Mouse (Mus musculus): ENCODE measurements around the gene Il17ra.

Il17ra gene

GRCm38 (mm10) chr6:120463086-120463871 is at the start of gene Il17ra:
TSS of gene Il17ra (plus strand) at chr6:120463247.
- DNase-seq (ENCODE audit: low spot score in 2 of 2) = peak in 1 of 2 experiments; percentile 47

GRCm38 (mm10) chr6:120438161-120438560 is 24.9 kb upstream of the Il17ra start:
- DNase-seq (ENCODE audit: low spot score in 2 of 2) = no peak

GRCm38 (mm10) chr6:120442171-120442749 is 20.8 kb upstream of the Il17ra start:
- DNase-seq (ENCODE audit: low spot score in 2 of 2) = no peak

GRCm38 (mm10) chr6:120443363-120444355 is 19.4 kb upstream of the Il17ra start:
- DNase-seq (ENCODE audit: low spot score in 2 of 2) = no peak

GRCm38 (mm10) chr6:120450208-120450607 is 12.8 kb upstream of the Il17ra start:
- no peak for DNase-seq (ENCODE audit: low spot score in 2 of 2)

GRCm38 (mm10) chr6:120452384-120453102 is 10.5 kb upstream of the Il17ra start:
- DNase-seq (ENCODE audit: low spot score in 2 of 2) = no peak

- no peak for DNase-seq (ENCODE audit: low spot score in 2 of 2)
These were observed 10.0 kb upstream of the Il17ra start for GRCm38 (mm10) chr6:120453103-120453445.

- no peak for DNase-seq (ENCODE audit: low spot score in 2 of 2)
These were observed 9.5 kb upstream of the Il17ra start for GRCm38 (mm10) chr6:120453556-120453955.

- DNase-seq (ENCODE audit: low spot score in 2 of 2) = no peak
These were observed 8.4 kb upstream of the Il17ra start for GRCm38 (mm10) chr6:120454627-120455077.

GRCm38 (mm10) chr6:120457074-120457473 is 6.0 kb upstream of the Il17ra start:
- no peak for DNase-seq (ENCODE audit: low spot score in 2 of 2)

- no peak for DNase-seq (ENCODE audit: low spot score in 2 of 2)
These were observed 5.3 kb upstream of the Il17ra start for GRCm38 (mm10) chr6:120457751-120458150.

- no peak for DNase-seq (ENCODE audit: low spot score in 2 of 2)
These were observed 1.8 kb upstream of the Il17ra start for GRCm38 (mm10) chr6:120461217-120461616.

GRCm38 (mm10) chr6:120462251-120462650 is 796 bp upstream of the Il17ra start:
- DNase-seq (ENCODE audit: low spot score in 2 of 2) = no peak

GRCm38 (mm10) chr6:120463884-120464283 is 837 bp downstream of the Il17ra start:
- no peak for DNase-seq (ENCODE audit: low spot score in 2 of 2)

- DNase-seq (ENCODE audit: low spot score in 2 of 2) = no peak
These were observed 1.4 kb downstream of the Il17ra start for GRCm38 (mm10) chr6:120464406-120464939.

- no peak for DNase-seq (ENCODE audit: low spot score in 2 of 2)
These were observed 2.3 kb downstream of the Il17ra start for GRCm38 (mm10) chr6:120465393-120465792.

GRCm38 (mm10) chr6:120466609-120467329 is 3.7 kb downstream of the Il17ra start:
- no peak for DNase-seq (ENCODE audit: low spot score in 2 of 2)

- DNase-seq (ENCODE audit: low spot score in 2 of 2) = no peak
These were observed 5.2 kb downstream of the Il17ra start for GRCm38 (mm10) chr6:120468259-120468658.

GRCm38 (mm10) chr6:120469268-120469667 is 6.2 kb downstream of the Il17ra start:
- DNase-seq (ENCODE audit: low spot score in 2 of 2) = no peak

GRCm38 (mm10) chr6:120469770-120470169 is 6.7 kb downstream of the Il17ra start:
- DNase-seq (ENCODE audit: low spot score in 2 of 2) = no peak
